26 mouse cellular contexts compared by ENCODE assay signal in genomic region chr1:173633969-173634645, GRCm38 (mm10). TPM values are rescaled to one million over a fixed set of nuclear protein-coding genes. Genes with fewer than 3 reads are reported as not detected.
"Had no signal": no experiment of that assay in that cellular context is flagged by ENCODE, and none has a peak within 500 bp of the region (broad histone marks: within the 10 kb centered on the region; RNA-seq: fewer than 3 reads in every experiment).

No protein-coding gene starts in this region.

- H3K4me1 ChIP-seq: liver, embryonic 13.5 days; neural tube, embryonic 12.5 days; neural tube, embryonic 15.5 days had no signal

- H3K27me3 ChIP-seq: liver, embryonic 13.5 days; neural tube, embryonic 12.5 days; neural tube, embryonic 15.5 days had no signal

- H3K4me3 ChIP-seq: left cerebral cortex, adult 2 months; liver, embryonic 13.5 days; neural tube, embryonic 12.5 days; neural tube, embryonic 15.5 days had no signal

- H3K9ac ChIP-seq: liver, embryonic 13.5 days; neural tube, embryonic 12.5 days; neural tube, embryonic 15.5 days had no signal

- DNase-seq: kidney, adult 18-20 months; kidney, postnatal 25 days; layer of hippocampus, postnatal 36 days; liver, embryonic 13.5 days; lung, adult 2 months; lung, postnatal 14 days; midbrain, embryonic 14.5 days; retina, postnatal 1 day; thymus, adult 18-20 months; thymus, postnatal 36 days had no signal

- ATAC-seq: intestine, embryonic 16.5 days had no signal

- H3K36me3 ChIP-seq: liver, embryonic 13.5 days; neural tube, embryonic 12.5 days; neural tube, embryonic 15.5 days had no signal

- H3K27ac ChIP-seq: kidney, postnatal 0 days; left cerebral cortex, adult 2 months; liver, embryonic 13.5 days; macrophage; neural tube, embryonic 12.5 days; neural tube, embryonic 15.5 days had no signal

RNA-seq across cellular contexts. Expression of gene Ifi209, which starts 3.4 kb away (rescaled TPM):
- total RNA-seq: layer of hippocampus, postnatal 10 days; layer of hippocampus, postnatal 36 days; left cerebral cortex, adult 2 months; left cerebral cortex, postnatal 10 days; left cerebral cortex, postnatal 36 days had no signal
- polyA plus RNA-seq: midbrain, embryonic 11.5 days; neural tube, embryonic 12.5 days had no signal

RNA-seq across cellular contexts. Expression of gene Ifi213, which starts 35.0 kb away (rescaled TPM):
- total RNA-seq: layer of hippocampus, postnatal 10 days; layer of hippocampus, postnatal 36 days; left cerebral cortex, adult 2 months; left cerebral cortex, postnatal 10 days; left cerebral cortex, postnatal 36 days had no signal
- polyA plus RNA-seq: kidney, embryonic 14.5 days; limb, embryonic 11.5 days; liver, embryonic 13.5 days; lung, embryonic 16.5 days; midbrain, embryonic 11.5 days; midbrain, postnatal 0 days; neural tube, embryonic 12.5 days; stomach, embryonic 16.5 days had no signal

RNA-seq across cellular contexts. Expression of gene Ifi208, which starts 39.4 kb away (rescaled TPM):
- total RNA-seq: layer of hippocampus, postnatal 10 days; layer of hippocampus, postnatal 36 days; left cerebral cortex, adult 2 months; left cerebral cortex, postnatal 10 days; left cerebral cortex, postnatal 36 days; midbrain, postnatal 0 days had no signal
- polyA plus RNA-seq: kidney, postnatal 0 days; limb, embryonic 11.5 days; liver, embryonic 13.5 days; liver, embryonic 16.5 days; midbrain, embryonic 11.5 days; midbrain, embryonic 14.5 days; midbrain, postnatal 0 days; neural tube, embryonic 12.5 days had no signal
